Mouse (Mus musculus) intestine, embryonic 14.5 days (tissue): ENCODE measurements at regions not wholly inside any gene's neighbourhood (a gene's known extent, or its start where the extent isn't known, plus 50 kb on each side); places are given as distances from the start of the nearest gene placed in this dataset.

Experiments
- ATAC-seq: fragments of 200-750 bp; cut with Nextera tagmentation; replicated peaks from 2 replicates; pipeline ENCODE4 v1.8.0; 2017; ENCODE audit warnings: low read depth, moderate number of reproducible peaks, moderate TSS enrichment, moderate library complexity; ENCODE audit not compliant: low FRiP score, low TSS enrichment
- DNase-seq: peaks from one replicate; pipeline ENCODE4 v3.0.0-alpha.2; 2018; ENCODE audit warnings: low spot score
- H3K27ac ChIP-seq: fragments of 300-500 bp; sonication (generic); 2 replicates; pipeline ENCODE4 v1.5.1; 2014; ENCODE audit warnings: low read depth, mild to moderate bottlenecking, control low read depth
- H3K27me3 ChIP-seq: fragments of 300-500 bp; sonication (generic); replicated peaks from 2 replicates; pipeline ENCODE4 v1.6.1; 2014; ENCODE audit warnings: low read length, control low read depth; ENCODE audit not compliant: control insufficient read depth, insufficient read depth
- H3K36me3 ChIP-seq: fragments of 300-500 bp; sonication (generic); 2 replicates; pipeline ENCODE4 v1.6.1; 2014; ENCODE audit warnings: low read length, control low read depth; ENCODE audit not compliant: control insufficient read depth, insufficient read depth
- H3K4me1 ChIP-seq: fragments of 300-500 bp; sonication (generic); replicated peaks from 2 replicates; pipeline ENCODE4 v1.6.1; 2014; ENCODE audit warnings: low read length, control low read depth, mixed read lengths; ENCODE audit not compliant: control insufficient read depth, insufficient read depth
- H3K4me2 ChIP-seq: fragments of 300-500 bp; sonication (generic); 2 replicates; pipeline ENCODE4 v1.6.1; 2014; ENCODE audit warnings: low read length
- H3K4me3 ChIP-seq: fragments of 300-500 bp; sonication (generic); 2 replicates; pipeline ENCODE4 v1.5.1; 2014; ENCODE audit warnings: low read depth, low read length, control low read depth, mixed read lengths
- H3K9ac ChIP-seq: fragments of 300-500 bp; sonication (generic); 2 replicates; pipeline ENCODE4 v1.6.1; 2014; ENCODE audit warnings: mild to moderate bottlenecking, low read length
- H3K9me3 ChIP-seq: fragments of 300-500 bp; sonication (generic); 2 replicates; pipeline ENCODE4 v1.6.1; 2016; ENCODE audit warnings: low read length, control low read depth; ENCODE audit not compliant: control insufficient read depth
- WGBS: fragments of 180-500 bp; shearing (Covaris S2); extraction: QIAGEN DNeasy Blood & Tissue Kit; methylation state at CpG from one replicate; pipeline ENCODE4 v1.1.7; 2014; 5-methylcytosine and 5-hydroxymethylcytosine counted together

DNA sequence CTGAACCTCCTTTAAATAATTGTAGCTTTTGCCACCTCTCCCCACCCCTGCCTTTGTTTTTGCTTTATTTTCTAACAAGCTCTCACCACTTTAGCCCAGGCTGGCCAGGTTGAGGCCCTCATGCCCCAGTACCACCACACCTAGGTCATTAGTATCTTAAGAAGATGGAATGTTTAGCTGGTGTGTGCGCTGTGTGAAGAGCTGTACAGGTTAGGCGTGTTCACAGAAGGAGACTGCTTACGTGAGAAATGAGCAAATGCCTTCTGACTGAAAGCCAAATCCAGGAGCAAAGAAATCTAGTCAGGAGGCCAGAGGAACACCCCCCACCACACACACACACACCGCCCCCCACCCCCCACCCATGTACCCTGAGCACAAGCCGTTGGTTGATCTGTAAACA, 303.4 kb downstream of the Klf5 start:
- Histone ChIP-seq H3K27ac (no peak overlapping the region), H3K36me3 (no peaks in the 10 kb centered on the region), H3K4me3 (no peak overlapping the region), H3K27me3 (no peaks in the 10 kb centered on the region), H3K4me1 (no peaks in the 10 kb centered on the region), H3K4me2 (no peak overlapping the region), H3K9me3 (no peaks in the 10 kb centered on the region), H3K9ac (no peak overlapping the region)
- WGBS: 69% methylated on average over 5 of the region's 5 CpGs
- DNase-seq (no peak), ATAC-seq (no peak)

DNA sequence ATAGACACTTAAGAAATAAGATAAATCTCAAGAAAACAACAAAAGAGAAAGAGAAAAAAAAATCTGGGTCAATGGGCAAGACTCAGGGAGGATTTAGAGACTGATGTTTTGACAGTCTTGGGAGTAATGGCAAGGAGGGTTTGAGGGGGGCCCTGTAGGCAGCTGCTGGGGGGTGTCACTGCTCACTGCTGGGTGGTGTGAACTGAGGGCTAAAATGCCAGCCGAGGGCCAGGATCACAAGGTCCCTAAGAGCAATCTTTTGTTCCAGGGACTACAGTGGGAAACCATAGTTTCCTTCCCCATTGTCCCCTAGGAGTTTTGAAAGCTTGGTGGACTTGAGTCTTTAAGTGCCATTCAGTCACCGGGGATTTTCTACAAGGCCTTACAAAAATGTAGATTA, 304.8 kb downstream of the Klf5 start:
- no peak for ATAC-seq
- no peak for DNase-seq

DNA sequence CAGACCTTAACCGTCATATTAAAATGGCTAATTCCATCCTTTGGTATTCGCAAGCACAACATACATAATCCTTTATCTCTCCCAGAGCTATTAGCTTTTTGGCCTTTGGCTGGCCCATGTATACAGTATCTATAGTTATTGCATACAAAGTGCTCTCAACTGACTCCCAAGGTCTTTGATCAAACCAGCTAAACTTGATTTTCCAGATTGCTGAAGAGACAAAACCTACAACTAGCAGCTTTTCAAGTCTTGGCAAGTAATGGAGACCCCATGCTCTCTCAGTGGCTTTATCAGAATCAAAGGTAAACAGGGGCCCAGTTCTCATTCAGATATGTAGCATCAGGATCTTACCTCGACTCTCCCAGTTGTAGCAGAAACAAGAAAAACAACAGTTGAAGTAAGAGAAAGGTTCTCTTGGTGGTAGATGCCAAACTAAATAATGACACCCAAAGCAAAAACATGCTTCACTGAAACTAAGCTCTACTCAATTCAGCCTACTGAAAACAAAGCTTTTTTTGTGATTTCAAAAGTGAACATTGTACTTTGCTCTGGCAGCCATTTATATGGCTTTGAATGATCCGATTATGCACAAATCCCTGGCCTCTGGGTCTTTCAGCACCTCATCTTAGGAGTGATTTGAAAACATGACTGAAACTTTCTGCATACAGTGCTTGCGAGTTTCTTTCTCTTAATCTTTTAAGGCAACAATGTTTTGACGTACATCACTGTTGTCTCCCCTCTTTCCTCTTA, 307.0 kb downstream of the Klf5 start:
- Histone ChIP-seq H3K4me1 (no peaks in the 10 kb centered on the region), H3K9ac (no peak overlapping the region), H3K4me2 (no peak overlapping the region), H3K9me3 (no peaks in the 10 kb centered on the region), H3K4me3 (no peak overlapping the region), H3K27ac (peak overlapping the region; percentile 54; the same call in 1 of the 2 replicates), H3K27me3 (no peaks in the 10 kb centered on the region), H3K36me3 (no peaks in the 10 kb centered on the region)
- ATAC-seq: peak; percentile 87
- WGBS: 58% methylated on average over 6 of the region's 6 CpGs
- DNase-seq: no peak

More for the DNA sequence above, 304.8 kb downstream of the Klf5 start:
- Histone ChIP-seq H3K4me2 (no peak overlapping the region), H3K9me3 (no peaks in the 10 kb centered on the region), H3K4me3 (no peak overlapping the region), H3K27ac (no peak overlapping the region), H3K27me3 (no peaks in the 10 kb centered on the region), H3K36me3 (no peaks in the 10 kb centered on the region), H3K4me1 (no peaks in the 10 kb centered on the region), H3K9ac (no peak overlapping the region)
- WGBS: 61% methylated on average over 2 of the region's 2 CpGs

DNA sequence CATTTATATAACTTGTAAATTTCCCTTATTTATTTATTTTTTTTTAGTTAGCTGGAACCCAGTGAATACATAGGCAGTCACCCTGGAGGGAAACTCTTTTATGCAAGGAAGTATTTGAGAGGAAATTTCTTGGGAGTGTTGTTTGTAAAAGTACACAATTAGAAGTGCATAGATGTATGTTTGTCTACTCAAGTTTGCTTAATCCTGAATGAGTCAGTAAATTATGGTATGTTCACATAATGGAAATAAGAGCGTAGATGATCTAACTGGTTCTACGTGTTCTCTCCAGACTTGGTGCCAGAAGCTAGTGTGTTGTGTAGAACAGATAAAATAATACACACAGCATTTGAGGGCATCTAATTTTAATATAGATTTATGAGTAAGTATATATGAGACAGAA, 310.5 kb downstream of the Klf5 start:
- no peaks in the 10 kb centered on the region for H3K27me3 ChIP-seq
- no peak overlapping the region for H3K4me2 ChIP-seq
- DNase-seq (no peak), ATAC-seq (no peak)
- H3K9ac ChIP-seq: no peak overlapping the region
- 87% methylated on average over 2 of the region's 2 CpGs for WGBS
- no peak overlapping the region for H3K4me3 ChIP-seq
- H3K36me3 ChIP-seq: no peaks in the 10 kb centered on the region
- H3K4me1 ChIP-seq: no peaks in the 10 kb centered on the region
- H3K9me3 ChIP-seq: no peaks in the 10 kb centered on the region
- no peak overlapping the region for H3K27ac ChIP-seq

DNA sequence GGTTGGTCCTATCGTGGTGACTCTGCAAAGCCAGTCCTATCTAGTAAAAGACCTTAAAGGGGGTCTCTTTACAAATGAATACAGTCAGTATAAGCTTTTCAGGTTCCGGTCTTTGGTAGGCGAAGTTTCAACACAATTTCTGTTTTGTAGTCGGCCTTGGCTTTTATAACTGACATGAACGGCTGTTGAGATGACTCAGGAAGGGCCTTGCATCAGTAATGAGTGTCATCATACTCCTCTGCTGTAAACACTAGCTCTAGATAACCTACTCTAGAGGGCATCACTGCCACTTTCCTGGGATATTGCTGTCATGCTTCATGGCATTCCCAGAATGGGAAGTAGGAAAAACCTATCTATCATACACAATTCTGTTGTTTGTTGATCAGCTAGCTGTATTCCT, 312.9 kb downstream of the Klf5 start:
- ATAC-seq (no peak), DNase-seq (no peak)
- WGBS: 91% methylated on average over 5 of the region's 5 CpGs
- no peaks in the 10 kb centered on the region for H3K9me3 ChIP-seq
- no peaks in the 10 kb centered on the region for H3K36me3 ChIP-seq
- H3K27me3 ChIP-seq: no peaks in the 10 kb centered on the region
- no peak overlapping the region for H3K4me3 ChIP-seq
- no peak overlapping the region for H3K4me2 ChIP-seq
- H3K4me1 ChIP-seq: no peaks in the 10 kb centered on the region
- H3K27ac ChIP-seq: no peak overlapping the region
- H3K9ac ChIP-seq: no peak overlapping the region

DNA sequence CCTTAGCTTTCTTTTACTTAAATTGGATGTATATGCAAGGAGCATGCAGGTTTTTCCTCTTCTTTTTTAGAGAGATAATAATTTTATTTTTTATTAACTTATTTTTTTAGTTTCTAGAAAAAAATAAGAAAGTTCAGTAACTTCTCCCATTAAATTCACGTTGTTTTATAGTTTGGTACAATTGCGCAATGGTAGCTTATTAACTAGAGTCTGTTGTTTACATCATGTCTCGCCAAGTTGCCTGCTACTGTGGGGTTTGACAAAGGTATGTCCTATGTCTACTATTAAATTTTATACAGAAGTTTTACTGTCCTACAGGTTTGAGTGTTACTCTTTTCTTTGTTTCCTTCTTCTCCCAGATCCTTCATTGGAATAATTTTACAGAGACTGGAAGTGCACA, 313.6 kb downstream of the Klf5 start:
- H3K4me2 ChIP-seq: no peak overlapping the region
- DNase-seq (no peak), ATAC-seq (no peak)
- no peaks in the 10 kb centered on the region for H3K36me3 ChIP-seq
- no peak overlapping the region for H3K4me3 ChIP-seq
- no peaks in the 10 kb centered on the region for H3K27me3 ChIP-seq
- 68% methylated on average over 3 of the region's 3 CpGs for WGBS
- no peaks in the 10 kb centered on the region for H3K4me1 ChIP-seq
- H3K9me3 ChIP-seq: no peaks in the 10 kb centered on the region
- no peak overlapping the region for H3K9ac ChIP-seq
- no peak overlapping the region for H3K27ac ChIP-seq

DNA sequence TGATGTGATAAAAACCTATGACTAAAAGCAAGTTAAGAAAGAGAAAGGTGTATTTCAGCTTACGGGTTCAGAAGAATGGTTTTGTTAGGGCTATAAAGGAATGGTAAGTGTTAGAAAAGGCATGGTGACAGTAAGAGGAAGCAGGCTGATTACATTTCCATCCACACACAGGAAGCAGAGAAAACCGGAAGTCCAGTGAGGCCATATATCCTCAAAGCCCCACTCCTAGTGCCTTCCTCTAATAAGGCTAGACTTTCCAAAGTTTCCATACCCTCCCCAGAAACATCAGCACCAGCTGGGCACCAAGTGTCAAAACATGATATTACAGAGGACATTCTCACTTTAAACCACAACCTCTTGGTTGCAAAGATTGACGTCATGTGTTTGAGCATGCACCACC, 316.3 kb downstream of the Klf5 start:
- Histone ChIP-seq H3K9ac (no peak overlapping the region), H3K27ac (no peak overlapping the region), H3K4me1 (no peaks in the 10 kb centered on the region), H3K36me3 (no peaks in the 10 kb centered on the region), H3K4me3 (no peak overlapping the region), H3K9me3 (no peaks in the 10 kb centered on the region), H3K27me3 (no peaks in the 10 kb centered on the region), H3K4me2 (no peak overlapping the region)
- DNase-seq (no peak), ATAC-seq (no peak)
- 84% methylated on average over 3 of the region's 3 CpGs for WGBS

DNA sequence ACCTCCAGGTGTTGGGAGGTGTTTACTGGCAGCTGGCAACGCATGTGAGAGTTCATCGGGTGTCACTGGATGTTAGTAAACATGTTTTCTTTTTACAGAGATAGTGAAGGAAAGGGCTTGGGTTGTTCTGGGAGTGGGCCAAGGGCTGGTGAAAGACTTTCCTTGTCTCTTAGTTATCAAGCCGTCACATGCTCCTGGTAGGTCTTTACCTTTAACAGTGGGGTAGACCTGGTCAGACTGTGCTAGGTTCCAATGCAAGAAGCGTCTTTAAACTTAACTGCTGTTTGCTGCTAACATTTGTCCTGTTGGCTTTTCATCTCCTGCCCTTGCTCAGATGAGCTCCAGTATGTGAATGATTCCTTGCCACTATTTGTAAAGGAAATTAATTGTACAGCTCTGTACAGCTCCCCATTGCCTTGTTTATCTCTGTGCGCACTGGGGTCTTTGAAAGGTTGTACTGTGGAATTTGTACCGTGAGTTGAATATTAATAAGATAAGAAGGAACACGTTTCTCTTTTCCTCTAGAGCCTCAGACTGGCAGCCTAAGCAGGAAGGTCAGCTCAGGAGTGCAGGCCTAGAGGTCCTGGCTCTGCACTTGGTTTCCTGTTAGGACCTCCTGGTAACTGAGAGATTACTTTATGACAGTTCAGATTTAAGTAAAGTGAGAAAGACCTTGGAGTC, 318.3 kb downstream of the Klf5 start:
- DNase-seq (no peak), ATAC-seq (peak; percentile 81)
- no peaks in the 10 kb centered on the region for H3K4me1 ChIP-seq
- no peaks in the 10 kb centered on the region for H3K9me3 ChIP-seq
- no peak overlapping the region for H3K9ac ChIP-seq
- H3K27ac ChIP-seq: peak overlapping the region; percentile 57; the same call in 1 of the 2 replicates
- H3K4me3 ChIP-seq: no peak overlapping the region
- H3K4me2 ChIP-seq: no peak overlapping the region
- H3K36me3 ChIP-seq: no peaks in the 10 kb centered on the region
- no peaks in the 10 kb centered on the region for H3K27me3 ChIP-seq
- 42% methylated on average over 7 of the region's 7 CpGs for WGBS

DNA sequence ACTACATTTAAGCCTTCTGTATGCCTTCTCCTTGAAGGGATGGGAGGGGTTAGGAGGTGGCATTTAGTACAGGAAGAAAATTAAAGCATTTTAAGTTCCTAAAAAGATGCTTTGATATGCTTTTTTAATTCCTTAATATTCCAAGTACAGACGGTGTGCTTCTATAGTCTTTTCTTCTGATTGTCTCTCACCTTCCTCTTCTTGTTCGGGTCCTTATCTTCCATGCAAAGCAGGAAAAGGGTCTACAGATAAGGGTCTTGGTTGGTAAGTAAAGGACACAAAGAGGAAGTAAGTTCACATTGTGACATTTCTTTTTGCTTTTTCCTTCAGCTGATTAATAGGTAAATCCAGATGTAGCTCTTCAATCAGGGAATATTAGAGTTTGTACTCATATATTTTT, 318.9 kb downstream of the Klf5 start:
- H3K27me3 ChIP-seq: no peaks in the 10 kb centered on the region
- H3K9ac ChIP-seq: no peak overlapping the region
- DNase-seq (no peak), ATAC-seq (no peak)
- no peak overlapping the region for H3K4me3 ChIP-seq
- no peaks in the 10 kb centered on the region for H3K4me1 ChIP-seq
- no peak overlapping the region for H3K4me2 ChIP-seq
- no peaks in the 10 kb centered on the region for H3K9me3 ChIP-seq
- 63% methylated on average over 2 of the region's 2 CpGs for WGBS
- peak overlapping the region; percentile 57 for H3K27ac ChIP-seq
- H3K36me3 ChIP-seq: no peaks in the 10 kb centered on the region
